In genomic region chr13:54249007-54249406, GRCm38 (mm10) we compare ENCODE assay signal across 8 mouse cellular contexts. TPM values are rescaled to one million over a fixed set of nuclear protein-coding genes. Genes with fewer than 3 reads are reported as not detected.
DNase-seq lines count a peak whose midpoint lies in the region; ATAC-seq lines count a peak whose summit lies in the region.

No protein-coding gene starts in this region.

- no peaks in the 10 kb centered on the region for H3K9me3 ChIP-seq in embryonic facial prominence, embryonic 15.5 days (replicated peaks)
- H3K9me3 ChIP-seq in lung, embryonic 15.5 days, result no peaks in the 10 kb centered on the region
- no peaks in the 10 kb centered on the region for H3K9me3 ChIP-seq in forebrain, embryonic 11.5 days (ENCODE audit: control insufficient read depth, low read length)

- H3K4me1 ChIP-seq in embryonic facial prominence, embryonic 15.5 days, result peaks cover 17% of the 10 kb centered on the region
- peaks cover 24% of the 10 kb centered on the region for H3K4me1 ChIP-seq in lung, embryonic 15.5 days
- H3K4me1 ChIP-seq in forebrain, embryonic 11.5 days (replicated peaks; ENCODE audit: control insufficient read depth, insufficient read depth, low read length), result 0 out of 2 replicates have a peak, but pooled peaks cover 5% of the 10 kb centered on the region

- ATAC-seq in embryonic facial prominence, embryonic 15.5 days (ENCODE audit: insufficient number of reproducible peaks, low FRiP score, low TSS enrichment, low read depth), result peak; percentile 83
- ATAC-seq in lung, embryonic 15.5 days (ENCODE audit: borderline replicate concordance, extremely low read depth, low FRiP score, low TSS enrichment), result peak; percentile 79; the same call in 1 of the 2 replicates
- no peak for ATAC-seq in forebrain, embryonic 11.5 days (replicated peaks; ENCODE audit: low FRiP score)

- peaks cover 5% of the 10 kb centered on the region; the same call in 1 of the 2 replicates for H3K27me3 ChIP-seq in embryonic facial prominence, embryonic 15.5 days
- H3K27me3 ChIP-seq in lung, embryonic 15.5 days, result no peaks in the 10 kb centered on the region
- no peaks in the 10 kb centered on the region for H3K27me3 ChIP-seq in forebrain, embryonic 11.5 days (ENCODE audit: control insufficient read depth, insufficient read depth, low read length)

- H3K27ac ChIP-seq in embryonic facial prominence, embryonic 15.5 days (replicated peaks), result peak overlapping the region; percentile 78
- peak overlapping the region; percentile 74 for H3K27ac ChIP-seq in lung, embryonic 15.5 days
- no peak overlapping the region for H3K27ac ChIP-seq in forebrain, embryonic 11.5 days (ENCODE audit: low read depth, low read length)

- DNase-seq in left cerebral cortex, postnatal 4 days, result peak; percentile 38
- DNase-seq in left cerebral cortex, adult 18-20 months (ENCODE audit: low spot score in 2 of 2), result no peak
- peak; percentile 62 for DNase-seq in heart, postnatal 4 days
- DNase-seq in layer of hippocampus, adult 9-11 months, result no peak
- no peak for DNase-seq in spleen, postnatal 4 days (ENCODE audit: low spot score in 2 of 2)
- DNase-seq in forebrain, embryonic 11.5 days (ENCODE audit: low spot score), result no peak

- WGBS in embryonic facial prominence, embryonic 15.5 days, result 2% methylated on average over 4 of the region's 4 CpGs
- 31% methylated on average over 4 of the region's 4 CpGs for WGBS in lung, embryonic 15.5 days
- 72% methylated on average over 4 of the region's 4 CpGs for WGBS in forebrain, embryonic 11.5 days

- H3K4me3 ChIP-seq in embryonic facial prominence, embryonic 15.5 days (replicated peaks), result no peak overlapping the region
- H3K4me3 ChIP-seq in lung, embryonic 15.5 days, result no peak overlapping the region
- H3K4me3 ChIP-seq in forebrain, embryonic 11.5 days (ENCODE audit: low read depth, low read length), result no peak overlapping the region

- H3K36me3 ChIP-seq in embryonic facial prominence, embryonic 15.5 days, result no peaks in the 10 kb centered on the region
- H3K36me3 ChIP-seq in lung, embryonic 15.5 days, result no peaks in the 10 kb centered on the region
- no peaks in the 10 kb centered on the region for H3K36me3 ChIP-seq in forebrain, embryonic 11.5 days (ENCODE audit: control insufficient read depth, insufficient read depth, low read length)

- H3K9ac ChIP-seq in embryonic facial prominence, embryonic 15.5 days, result no peak overlapping the region
- H3K9ac ChIP-seq in lung, embryonic 15.5 days, result no peak overlapping the region
- no peak overlapping the region for H3K9ac ChIP-seq in forebrain, embryonic 11.5 days (ENCODE audit: low read length)

- intact Hi-C loops in left cerebral cortex, postnatal 4 days (cut with DNase I), result loop anchor here (2.0 kb wide), 1 partner anchor 122 kb away; the partner anchor contains the start of gene Cplx2

- peak overlapping the region; percentile 0; the same call in 1 of the 2 replicates for H3K4me2 ChIP-seq in embryonic facial prominence, embryonic 15.5 days (replicated peaks)
- 0 out of 2 replicates have a peak overlapping the region, but pooled peaks have one; percentile 26 for H3K4me2 ChIP-seq in lung, embryonic 15.5 days
- H3K4me2 ChIP-seq in forebrain, embryonic 11.5 days (ENCODE audit: low read depth, low read length, severe bottlenecking), result no peak overlapping the region

RNA-seq across cellular contexts. Expression of gene Hrh2, which starts 57.1 kb away (rescaled TPM):
- total RNA-seq in left cerebral cortex, postnatal 4 days (2021), result 1 to 10 TPM; 3.9 to 4.1 TPM
- total RNA-seq in left cerebral cortex, adult 18-20 months (2021), result 10 to 100 TPM; 15.3 to 15.5 TPM
- 0.09 and 0.12 TPM in 2 replicates for polyA plus RNA-seq in embryonic facial prominence, embryonic 15.5 days (2015; fragmentation: Nextera tagmentation; extraction: Ambion mirVana)
- under 1 TPM; 0.11 to 0.12 TPM for total RNA-seq in heart, postnatal 4 days (2021)
- 0.12 TPM in 1 of 2 replicates, not detected in the other for polyA plus RNA-seq in lung, embryonic 15.5 days (2015; fragmentation: Nextera tagmentation; extraction: Ambion mirVana)
- not detected in 2 replicates for polyA plus RNA-seq in forebrain, embryonic 11.5 days (2014; fragmentation: Nextera tagmentation; extraction: Ambion mirVana)

Comparison
In these comparisons a context has a peak if more than half of its experiments do, and no peak if none do; other contexts are left out.
1. DNase-seq: peak in left cerebral cortex, postnatal 4 days (single experiment) and heart, postnatal 4 days (single experiment); none in left cerebral cortex, adult 18-20 months (0 of 2), layer of hippocampus, adult 9-11 months (single experiment), spleen, postnatal 4 days (0 of 2) and forebrain, embryonic 11.5 days (single experiment).
2. RNA of gene Hrh2, which starts 57.1 kb away (total RNA-seq): 15.3 to 15.5 TPM in left cerebral cortex, adult 18-20 months and 3.9 to 4.1 TPM in left cerebral cortex, postnatal 4 days; 0.11 to 0.12 TPM in heart, postnatal 4 days; every median in the first group is over 4 times any median in the second.